Mouse (Mus musculus) C2C12 (cell line): ENCODE results near the gene Rogdi.

Source experiments
- CTCF ChIP-seq: IDR thresholded peaks from one replicate; pipeline ENCODE4 v1.5.1; 2011; ENCODE audit not compliant: control insufficient read depth, insufficient read depth, insufficient read length
- FOSL1 ChIP-seq: IDR thresholded peaks from one replicate; pipeline ENCODE4 v1.8.0; 2011; ENCODE audit warnings: mild to moderate bottlenecking, low read length; ENCODE audit not compliant: poor library complexity, insufficient read depth, severe bottlenecking
- MYOD1 ChIP-seq: IDR thresholded peaks from one replicate; pipeline ENCODE4 v1.6.1; 2011; ENCODE audit warnings: low read depth; ENCODE audit not compliant: control insufficient read depth, insufficient read length
- MYOG ChIP-seq: IDR thresholded peaks from one replicate; pipeline ENCODE4 v1.6.1; 2011; ENCODE audit not compliant: control insufficient read depth, insufficient read length; ENCODE audit errors: extremely low read depth
- USF1 ChIP-seq: IDR thresholded peaks from one replicate; pipeline ENCODE4 v1.6.1; 2011; ENCODE audit warnings: low read depth, mild to moderate bottlenecking, control low read depth, moderate library complexity

DNA sequence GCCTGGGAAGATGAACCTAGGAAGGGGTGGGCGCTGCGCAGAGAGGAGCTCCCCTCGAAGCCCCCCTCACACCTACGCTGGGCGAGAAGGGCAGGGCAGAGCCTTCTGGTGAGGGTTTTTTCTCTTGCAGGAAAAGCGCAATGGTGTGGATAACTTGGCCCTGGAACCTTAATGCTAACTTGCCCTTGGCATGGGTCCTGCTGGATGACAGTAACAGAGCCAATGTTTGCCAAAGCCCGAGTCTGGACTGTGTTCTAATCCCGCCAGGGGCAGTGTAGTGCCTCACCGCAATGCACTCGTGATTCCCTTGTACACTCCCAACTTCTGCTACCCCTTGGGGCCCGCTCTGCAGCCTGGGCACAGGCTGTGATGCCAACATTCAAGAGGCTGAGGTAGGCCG is 5.3 kb downstream of the Rogdi start:
- no peak for TF ChIP-seq CTCF
- no peak for TF ChIP-seq USF1
- no peak for TF ChIP-seq FOSL1
- no peak for TF ChIP-seq MYOD1
- TF ChIP-seq MYOG: no peak
